Mouse (Mus musculus) limb, embryonic 12.5 days (tissue): Measurements from ENCODE around the gene Arid4a. TPM values are rescaled to one million over a fixed set of nuclear protein-coding genes. Genes with fewer than 3 reads are reported as not detected.

Source experiments
- ATAC-seq: fragments of 200-750 bp; cut with Nextera tagmentation; 2 replicates; pipeline ENCODE4 v1.8.0; 2017; ENCODE audit warnings: low read depth, moderate TSS enrichment; ENCODE audit not compliant: insufficient number of reproducible peaks, insufficient read depth, low FRiP score, low TSS enrichment
- H3K27ac ChIP-seq: fragments of 300-500 bp; sonication (generic); 2 replicates; pipeline ENCODE4 v1.5.1; 2016; ENCODE audit warnings: mild to moderate bottlenecking, moderate library complexity
- H3K27me3 ChIP-seq: fragments of 300-500 bp; sonication (generic); 2 replicates; pipeline ENCODE4 v1.6.1; 2016; ENCODE audit warnings: mild to moderate bottlenecking, moderate library complexity
- H3K36me3 ChIP-seq: fragments of 300-500 bp; sonication (generic); 2 replicates; pipeline ENCODE4 v1.6.1; 2016; ENCODE audit warnings: mild to moderate bottlenecking, moderate library complexity
- H3K4me1 ChIP-seq: fragments of 300-500 bp; sonication (generic); replicated peaks from 2 replicates; pipeline ENCODE4 v1.6.1; 2016
- H3K4me2 ChIP-seq: fragments of 300-500 bp; sonication (generic); 2 replicates; pipeline ENCODE4 v1.6.1; 2016; ENCODE audit warnings: mild to moderate bottlenecking, moderate library complexity
- H3K4me3 ChIP-seq: fragments of 300-500 bp; sonication (generic); replicated peaks from 2 replicates; pipeline ENCODE4 v1.5.1; 2016; ENCODE audit warnings: mild to moderate bottlenecking
- H3K9ac ChIP-seq: fragments of 300-500 bp; sonication (generic); replicated peaks from 2 replicates; pipeline ENCODE4 v1.6.1; 2016; ENCODE audit warnings: mild to moderate bottlenecking, moderate library complexity
- H3K9me3 ChIP-seq: fragments of 300-500 bp; sonication (generic); 2 replicates; pipeline ENCODE4 v1.6.1; 2016; ENCODE audit warnings: mild to moderate bottlenecking, moderate library complexity
- WGBS: fragments of 180-500 bp; shearing (Covaris S2); methylation state at CpG from one replicate; pipeline ENCODE4 v1.1.7; 2016; 5-methylcytosine and 5-hydroxymethylcytosine counted together
- polyA plus RNA-seq: library from polyadenylated mRNA; unstranded; fragments of >200 nt; fragmentation: Nextera tagmentation; extraction: Ambion mirVana; gene quantifications from 2 replicates; pipeline ENCODE4 v1.2.1, GENCODE M21; 2016

Gene Arid4a
- polyA plus RNA-seq, 1 experiment from 2014 or later, result 39.3 TPM

DNA sequence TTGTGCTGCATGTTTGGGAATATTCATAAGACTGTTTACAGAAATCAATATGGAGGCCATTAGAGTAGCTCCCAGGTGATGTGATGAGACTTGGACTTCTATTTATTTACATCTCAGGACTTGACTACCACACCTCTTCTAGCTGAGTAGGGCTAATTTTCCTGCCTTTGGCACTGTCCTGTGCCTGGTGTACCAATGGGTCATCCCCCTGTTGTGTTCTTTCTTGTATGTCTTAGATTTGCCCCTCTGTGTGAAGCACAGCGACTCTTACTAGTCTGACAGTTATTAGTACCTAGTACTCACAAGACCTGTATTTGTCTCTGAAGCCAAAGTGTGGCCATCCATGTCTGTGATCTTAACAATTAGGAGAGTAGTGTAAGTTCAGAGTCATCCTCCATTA is 26.7 kb downstream of the Arid4a start:
- Histone ChIP-seq H3K27ac (no peak overlapping the region), H3K9ac (no peak overlapping the region), H3K4me1 (peaks cover 1% of the 10 kb centered on the region; the same call in 1 of the 2 replicates), H3K27me3 (no peaks in the 10 kb centered on the region), H3K4me3 (no peak overlapping the region), H3K36me3 (peaks cover 83% of the 10 kb centered on the region), H3K4me2 (no peak overlapping the region), H3K9me3 (no peaks in the 10 kb centered on the region)
- ATAC-seq, result no peak
- WGBS, result 100% methylated on average over 1 of the region's 1 CpGs

DNA sequence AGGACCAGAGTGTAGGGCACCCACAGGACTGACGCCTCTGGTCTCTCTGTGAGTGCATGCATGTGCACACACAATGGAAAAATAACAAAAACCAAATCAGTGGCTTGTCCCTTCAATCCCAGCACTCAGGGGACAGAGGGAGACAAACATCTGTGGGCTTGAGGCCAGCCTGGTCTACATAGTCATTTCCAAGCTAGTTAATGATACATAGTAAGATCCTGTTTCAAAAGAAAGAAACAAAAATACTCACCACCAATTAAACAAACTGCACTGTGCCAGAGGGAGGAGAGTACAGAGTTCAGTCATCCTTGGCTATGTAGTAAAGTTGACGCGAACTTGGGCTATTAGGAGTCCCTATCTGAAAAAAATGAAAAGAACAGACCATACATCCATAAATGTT is 27.8 kb downstream of the Arid4a start:
- Histone ChIP-seq H3K4me2 (no peak overlapping the region), H3K27ac (no peak overlapping the region), H3K4me3 (no peak overlapping the region), H3K27me3 (no peaks in the 10 kb centered on the region), H3K9me3 (no peaks in the 10 kb centered on the region), H3K4me1 (peaks cover 5% of the 10 kb centered on the region; the same call in 1 of the 2 replicates), H3K36me3 (peaks cover 73% of the 10 kb centered on the region), H3K9ac (no peak overlapping the region)
- no peak for ATAC-seq
- 93% methylated on average over 3 of the region's 3 CpGs for WGBS

GRCm38 (mm10) chr12:71044488-71044887 is 28.7 kb downstream of the Arid4a start:
- WGBS, result 89% methylated on average over 2 of the region's 2 CpGs
- no peak overlapping the region for H3K4me3 ChIP-seq
- H3K27ac ChIP-seq, result no peak overlapping the region
- H3K27me3 ChIP-seq, result no peaks in the 10 kb centered on the region
- peaks cover 65% of the 10 kb centered on the region for H3K36me3 ChIP-seq
- peaks cover 5% of the 10 kb centered on the region; the same call in 1 of the 2 replicates for H3K4me1 ChIP-seq
- no peak for ATAC-seq
- no peak overlapping the region for H3K9ac ChIP-seq
- no peak overlapping the region for H3K4me2 ChIP-seq
- H3K9me3 ChIP-seq, result no peaks in the 10 kb centered on the region

- ATAC-seq, result no peak
- Histone ChIP-seq H3K36me3 (peaks cover 51% of the 10 kb centered on the region), H3K27ac (no peak overlapping the region), H3K4me1 (peaks cover 5% of the 10 kb centered on the region; the same call in 1 of the 2 replicates), H3K4me2 (no peak overlapping the region), H3K4me3 (no peak overlapping the region), H3K27me3 (no peaks in the 10 kb centered on the region), H3K9ac (no peak overlapping the region), H3K9me3 (no peaks in the 10 kb centered on the region)
- 95% methylated on average over 4 of the region's 4 CpGs for WGBS
Observed at GRCm38 (mm10) chr12:71046501-71046900, 30.7 kb downstream of the Arid4a start.

GRCm38 (mm10) chr12:71047473-71048078 is 31.8 kb downstream of the Arid4a start:
- WGBS, result 74% methylated on average over 8 of the region's 8 CpGs
- no peak overlapping the region for H3K4me3 ChIP-seq
- ATAC-seq, result no peak

GRCm38 (mm10) chr12:71048117-71048516 is 32.3 kb downstream of the Arid4a start:
- Histone ChIP-seq H3K4me1 (peaks cover 5% of the 10 kb centered on the region; the same call in 1 of the 2 replicates), H3K36me3 (peaks cover 41% of the 10 kb centered on the region), H3K9ac (no peak overlapping the region), H3K9me3 (no peaks in the 10 kb centered on the region), H3K4me2 (peak overlapping the region; percentile 29), H3K27ac (peak overlapping the region; percentile 87), H3K27me3 (no peaks in the 10 kb centered on the region), H3K4me3 (no peak overlapping the region)
- ATAC-seq, result peak; percentile 79
- 38% methylated on average over 7 of the region's 7 CpGs for WGBS

More at GRCm38 (mm10) chr12:71047473-71048078, 31.8 kb downstream of the Arid4a start:
- Histone ChIP-seq H3K9me3 (no peaks in the 10 kb centered on the region), H3K27ac (peak overlapping the region; percentile 87), H3K27me3 (no peaks in the 10 kb centered on the region), H3K36me3 (peaks cover 42% of the 10 kb centered on the region), H3K9ac (0 out of 2 replicates have a peak overlapping the region, but pooled peaks have one; percentile 24), H3K4me1 (peaks cover 5% of the 10 kb centered on the region; the same call in 1 of the 2 replicates), H3K4me2 (peak overlapping the region; percentile 29)

DNA sequence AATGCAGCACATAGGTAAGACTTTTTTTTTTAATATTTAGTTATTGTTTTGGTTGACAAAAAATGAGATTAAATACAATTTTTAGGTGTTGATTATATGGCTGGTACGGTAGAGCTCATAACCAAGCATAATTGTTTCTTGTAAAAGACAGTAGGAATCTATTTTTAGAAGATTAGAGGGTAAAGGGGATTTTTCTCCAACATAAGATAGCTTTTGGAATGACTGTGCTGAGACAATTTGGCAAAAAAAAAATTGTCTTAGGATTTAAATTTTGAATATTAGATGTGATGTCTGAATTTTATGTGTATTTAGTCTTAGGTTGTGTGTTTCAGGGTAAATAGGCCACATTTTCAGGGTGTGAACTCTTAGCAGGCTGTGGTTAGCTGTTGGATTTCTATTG is 32.8 kb downstream of the Arid4a start:
- H3K4me1 ChIP-seq, result peaks cover 5% of the 10 kb centered on the region; the same call in 1 of the 2 replicates
- no peak overlapping the region for H3K27ac ChIP-seq
- no peaks in the 10 kb centered on the region for H3K9me3 ChIP-seq
- no peak overlapping the region for H3K4me3 ChIP-seq
- WGBS, result 73% methylated on average over 1 of the region's 1 CpGs
- no peak for ATAC-seq
- peak overlapping the region; percentile 15; the same call in 1 of the 2 replicates for H3K4me2 ChIP-seq
- peaks cover 37% of the 10 kb centered on the region for H3K36me3 ChIP-seq
- no peak overlapping the region for H3K9ac ChIP-seq
- no peaks in the 10 kb centered on the region for H3K27me3 ChIP-seq

- no peaks in the 10 kb centered on the region for H3K9me3 ChIP-seq
- no peaks in the 10 kb centered on the region for H3K27me3 ChIP-seq
- H3K4me2 ChIP-seq, result no peak overlapping the region
- 92% methylated on average over 10 of the region's 10 CpGs for WGBS
- H3K27ac ChIP-seq, result 0 out of 2 replicates have a peak overlapping the region, but pooled peaks have one; percentile 25
- H3K4me1 ChIP-seq, result peaks cover 5% of the 10 kb centered on the region; the same call in 1 of the 2 replicates
- ATAC-seq, result no peak
- H3K36me3 ChIP-seq, result peaks cover 32% of the 10 kb centered on the region
- no peak overlapping the region for H3K9ac ChIP-seq
- H3K4me3 ChIP-seq, result no peak overlapping the region
Observed at GRCm38 (mm10) chr12:71049596-71050265, 33.9 kb downstream of the Arid4a start.

DNA sequence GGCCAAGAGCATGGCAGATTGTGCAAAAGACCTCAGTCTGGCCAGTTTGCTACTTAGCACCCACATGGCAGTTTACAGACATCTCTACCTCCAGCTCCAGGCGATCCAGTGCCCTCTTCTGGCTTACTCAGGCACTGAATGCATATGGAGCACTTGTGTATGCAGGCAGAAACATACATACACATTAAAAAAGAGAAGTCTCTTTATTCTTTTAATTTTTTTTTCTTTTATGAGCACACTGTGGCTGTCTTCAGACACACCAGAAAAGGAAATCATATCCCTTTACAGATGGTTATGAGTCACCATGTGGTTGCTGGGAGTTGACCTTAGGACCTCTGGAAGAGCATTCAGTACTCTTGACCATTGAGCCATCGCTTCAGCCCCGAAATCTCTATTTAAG is 35.3 kb downstream of the Arid4a start:
- 68% methylated on average over 3 of the region's 3 CpGs for WGBS
- Histone ChIP-seq H3K9me3 (no peaks in the 10 kb centered on the region), H3K4me2 (no peak overlapping the region), H3K4me1 (peaks cover 5% of the 10 kb centered on the region; the same call in 1 of the 2 replicates), H3K27me3 (no peaks in the 10 kb centered on the region), H3K36me3 (peaks cover 26% of the 10 kb centered on the region), H3K9ac (no peak overlapping the region), H3K27ac (no peak overlapping the region), H3K4me3 (no peak overlapping the region)
- ATAC-seq, result no peak

DNA sequence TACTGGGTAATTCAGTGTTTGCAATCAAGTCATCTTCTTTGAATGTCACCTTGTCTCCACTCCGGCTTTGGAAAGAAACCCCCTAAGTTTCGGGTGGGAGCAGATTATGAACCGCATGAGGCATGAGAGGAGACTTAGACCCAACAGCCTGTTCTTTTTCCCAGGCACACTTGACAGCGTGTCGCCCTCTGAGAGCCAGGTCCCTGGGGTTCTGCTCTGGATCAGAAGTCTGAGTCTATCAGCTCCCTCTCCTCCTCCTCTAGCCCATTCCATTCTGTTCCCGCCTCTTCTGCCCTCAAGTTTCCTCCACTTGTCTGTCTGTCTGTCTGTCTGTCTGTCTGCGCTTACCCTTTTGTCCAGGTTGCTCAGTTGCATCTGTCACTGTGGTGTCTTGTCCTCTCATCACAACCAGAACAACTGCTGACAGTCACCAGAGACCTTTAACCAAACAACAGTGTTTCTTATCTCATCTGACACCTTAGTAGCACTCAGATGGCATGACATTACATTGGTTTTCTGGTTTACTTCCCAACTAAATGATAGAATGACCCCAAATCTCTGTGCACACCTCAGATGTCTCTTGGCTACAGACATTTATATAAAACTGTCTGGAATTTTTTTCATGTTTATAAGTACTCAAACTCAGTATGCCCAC is 36.7 kb downstream of the Arid4a start:
- Histone ChIP-seq H3K9ac (no peak overlapping the region), H3K36me3 (peaks cover 28% of the 10 kb centered on the region), H3K4me3 (no peak overlapping the region), H3K27me3 (no peaks in the 10 kb centered on the region), H3K4me1 (peaks cover 4% of the 10 kb centered on the region; the same call in 1 of the 2 replicates), H3K9me3 (no peaks in the 10 kb centered on the region), H3K27ac (no peak overlapping the region), H3K4me2 (no peak overlapping the region)
- 86% methylated on average over 7 of the region's 7 CpGs for WGBS
- ATAC-seq, result no peak

DNA sequence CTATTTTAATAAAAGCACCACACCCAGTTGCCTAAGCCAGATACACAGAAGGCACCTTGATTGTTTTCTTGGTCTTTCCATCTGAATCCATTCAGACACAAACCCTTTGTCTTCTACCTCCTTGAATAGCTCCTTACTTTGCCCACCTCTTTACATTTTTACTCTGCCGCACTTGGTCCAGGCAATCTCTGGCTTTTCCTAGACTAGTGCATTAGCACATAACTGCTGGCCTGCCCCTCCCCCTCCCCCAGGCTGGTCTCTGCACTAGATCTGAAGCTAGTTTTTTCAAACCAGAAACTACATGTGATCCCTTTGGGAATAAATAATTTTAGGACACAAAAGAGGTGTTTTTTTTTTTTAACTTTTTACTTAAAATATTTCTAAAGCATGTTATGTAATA is 37.2 kb downstream of the Arid4a start:
- H3K4me1 ChIP-seq, result no peaks in the 10 kb centered on the region
- no peak for ATAC-seq
- no peak overlapping the region for H3K27ac ChIP-seq
- no peak overlapping the region for H3K9ac ChIP-seq
- no peak overlapping the region for H3K4me3 ChIP-seq
- WGBS, result 77% methylated on average over 1 of the region's 1 CpGs
- H3K36me3 ChIP-seq, result peaks cover 32% of the 10 kb centered on the region
- H3K9me3 ChIP-seq, result no peaks in the 10 kb centered on the region
- H3K27me3 ChIP-seq, result no peaks in the 10 kb centered on the region
- H3K4me2 ChIP-seq, result no peak overlapping the region
